27 mouse cellular contexts compared by ENCODE assay signal in the genomic region with DNA sequence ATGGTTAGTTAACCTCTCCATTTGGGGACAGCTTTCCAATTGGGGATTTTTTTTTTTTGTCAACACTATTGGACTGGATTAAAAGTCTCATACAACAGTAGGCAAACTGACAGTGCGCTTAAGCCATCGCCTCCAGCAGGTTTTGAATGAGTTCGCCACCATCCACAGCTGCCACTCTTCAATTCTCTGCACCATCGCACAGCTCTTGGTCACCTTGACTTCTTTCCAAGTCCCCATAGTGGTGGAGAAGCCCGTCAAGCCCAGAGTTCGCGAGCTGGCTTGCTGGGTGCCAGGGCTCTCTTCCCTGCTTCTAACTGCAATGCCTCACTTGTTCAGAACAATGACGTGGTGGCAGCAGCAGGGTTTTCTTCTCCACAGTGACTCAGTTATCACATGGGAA.
DNase-seq lines count a peak whose midpoint lies in the region; ATAC-seq and TF ChIP-seq lines count a peak whose summit lies in the region.
"Had no signal": no experiment of that assay in that cellular context is flagged by ENCODE, and none has a peak within 500 bp of the region (broad histone marks: within the 10 kb centered on the region; RNA-seq: fewer than 3 reads in every experiment).

No protein-coding gene starts in this region.

- peak; percentile 53 to 54 for DNase-seq in cerebellum, postnatal 10 days
- DNase-seq in cerebellum, postnatal 36 days = no peak
- peak; percentile 4 for DNase-seq in forebrain, postnatal 0 days
- DNase-seq in forebrain, embryonic 10.5 days (ENCODE audit: extremely low spot score, low spot score) = no peak
- no peak for DNase-seq in midbrain, embryonic 14.5 days
- DNase-seq in brain, embryonic 14.5 days (ENCODE audit: low read depth) = peak; percentile 51
- DNase-seq: adrenal gland, postnatal 10 days; cerebellum, adult 11 months; cerebellum, adult 9-10 months; gastrocnemius, adult 2 months; heart, adult 2 months; kidney, adult 9 months; kidney, postnatal 10 days; layer of hippocampus, postnatal 36 days; liver; thymus, adult 2 months; thymus, postnatal 36 days had no signal

- ATAC-seq in forebrain, postnatal 0 days = no peak
- no peak for ATAC-seq in midbrain, embryonic 13.5 days
- ATAC-seq in midbrain, embryonic 14.5 days (ENCODE audit: low FRiP score, low TSS enrichment) = no peak
- ATAC-seq in intestine, postnatal 0 days = no peak
- ATAC-seq: intestine, embryonic 16.5 days had no signal

- H3K4me2 ChIP-seq in forebrain, postnatal 0 days (ENCODE audit: low read depth) = no peak overlapping the region
- 0 out of 2 replicates have a peak overlapping the region, but pooled peaks have one; percentile 17 for H3K4me2 ChIP-seq in midbrain, embryonic 13.5 days (replicated peaks)
- H3K4me2 ChIP-seq in midbrain, embryonic 14.5 days (ENCODE audit: low read length) = no peak overlapping the region
- H3K4me2 ChIP-seq in intestine, postnatal 0 days (replicated peaks; ENCODE audit: low read depth) = no peak overlapping the region
- H3K4me2 ChIP-seq: embryonic facial prominence, embryonic 15.5 days; heart, embryonic 12.5 days; lung, embryonic 15.5 days had no signal

- H3K9ac ChIP-seq in forebrain, postnatal 0 days = no peak overlapping the region
- no peak overlapping the region for H3K9ac ChIP-seq in midbrain, embryonic 13.5 days (replicated peaks)
- no peak overlapping the region for H3K9ac ChIP-seq in midbrain, embryonic 14.5 days (replicated peaks; ENCODE audit: low read length)
- H3K9ac ChIP-seq in intestine, postnatal 0 days (ENCODE audit: low read depth, low read length) = no peak overlapping the region
- H3K9ac ChIP-seq: embryonic facial prominence, embryonic 15.5 days; heart, embryonic 12.5 days; liver, embryonic 14.5 days; lung, embryonic 15.5 days had no signal

- H3K9me3 ChIP-seq in forebrain, postnatal 0 days (ENCODE audit: low read length) = no peaks in the 10 kb centered on the region
- no peaks in the 10 kb centered on the region; the same call in 1 of the 2 replicates for H3K9me3 ChIP-seq in forebrain, embryonic 10.5 days
- peaks cover 3% of the 10 kb centered on the region; the same call in 1 of the 2 replicates for H3K9me3 ChIP-seq in midbrain, embryonic 13.5 days
- H3K9me3 ChIP-seq in midbrain, embryonic 14.5 days (ENCODE audit: control insufficient read depth, low read length) = no peaks in the 10 kb centered on the region
- no peaks in the 10 kb centered on the region for H3K9me3 ChIP-seq in intestine, postnatal 0 days (ENCODE audit: control insufficient read depth)
- H3K9me3 ChIP-seq: embryonic facial prominence, embryonic 15.5 days; heart, embryonic 12.5 days; lung, embryonic 15.5 days had no signal

- WGBS in forebrain, postnatal 0 days = 49% methylated on average over 8 of the region's 8 CpGs
- 63% methylated on average over 8 of the region's 8 CpGs for WGBS in forebrain, embryonic 10.5 days
- WGBS in midbrain, embryonic 13.5 days = 63% methylated on average over 8 of the region's 8 CpGs
- 55% methylated on average over 8 of the region's 8 CpGs for WGBS in midbrain, embryonic 14.5 days
- WGBS in intestine, postnatal 0 days = 77% methylated on average over 8 of the region's 8 CpGs

- H3K4me1 ChIP-seq in forebrain, postnatal 0 days (ENCODE audit: insufficient read depth) = no peaks in the 10 kb centered on the region
- peaks cover 7% of the 10 kb centered on the region for H3K4me1 ChIP-seq in forebrain, embryonic 10.5 days
- H3K4me1 ChIP-seq in midbrain, embryonic 13.5 days (replicated peaks) = 0 out of 2 replicates have a peak, but pooled peaks cover 5% of the 10 kb centered on the region
- H3K4me1 ChIP-seq in midbrain, embryonic 14.5 days (ENCODE audit: control insufficient read depth, insufficient read depth, low read length) = no peaks in the 10 kb centered on the region
- no peaks in the 10 kb centered on the region for H3K4me1 ChIP-seq in intestine, postnatal 0 days (replicated peaks; ENCODE audit: control insufficient read depth, insufficient read depth, low read length)
- H3K4me1 ChIP-seq: embryonic facial prominence, embryonic 15.5 days; heart, embryonic 12.5 days; lung, embryonic 15.5 days had no signal

- TF ChIP-seq POLR2A in brain, embryonic 14.5 days (IDR thresholded peaks at IDR 0.05; ENCODE audit: borderline replicate concordance, extremely low read depth, insufficient read depth, insufficient read length, poor library complexity, severe bottlenecking) = no peak

- no peaks in the 10 kb centered on the region for H3K27me3 ChIP-seq in forebrain, postnatal 0 days (ENCODE audit: insufficient read depth, low read length)
- H3K27me3 ChIP-seq in forebrain, embryonic 10.5 days (ENCODE audit: poor library complexity, severe bottlenecking) = peaks cover 56% of the 10 kb centered on the region
- no peaks in the 10 kb centered on the region for H3K27me3 ChIP-seq in midbrain, embryonic 13.5 days
- no peaks in the 10 kb centered on the region for H3K27me3 ChIP-seq in midbrain, embryonic 14.5 days (ENCODE audit: control insufficient read depth, insufficient read depth, low read length)
- H3K27me3 ChIP-seq in intestine, postnatal 0 days (replicated peaks; ENCODE audit: control insufficient read depth, insufficient read depth, low read length) = no peaks in the 10 kb centered on the region
- H3K27me3 ChIP-seq: CH12.LX; embryonic facial prominence, embryonic 15.5 days; lung, embryonic 15.5 days had no signal

- no peak overlapping the region for H3K4me3 ChIP-seq in forebrain, postnatal 0 days (ENCODE audit: low read depth, low read length)
- H3K4me3 ChIP-seq in forebrain, embryonic 10.5 days = no peak overlapping the region
- no peak overlapping the region for H3K4me3 ChIP-seq in midbrain, embryonic 13.5 days (replicated peaks)
- no peak overlapping the region for H3K4me3 ChIP-seq in midbrain, embryonic 14.5 days (replicated peaks; ENCODE audit: low read depth, low read length)
- H3K4me3 ChIP-seq in intestine, postnatal 0 days (ENCODE audit: low read depth, low read length) = no peak overlapping the region
- H3K4me3 ChIP-seq: embryonic facial prominence, embryonic 10.5 days; embryonic facial prominence, embryonic 15.5 days; gastrocnemius, adult 2 months; heart, adult 2 months; heart, embryonic 12.5 days; lung, embryonic 15.5 days; midbrain, embryonic 10.5 days had no signal

- TF ChIP-seq CTCF in forebrain, postnatal 0 days (IDR thresholded peaks at IDR 0.05; ENCODE audit: low read depth) = no peak
- TF ChIP-seq CTCF in brain, embryonic 14.5 days (IDR thresholded peaks at IDR 0.05; ENCODE audit: borderline replicate concordance, extremely low read depth, insufficient read depth, insufficient read length) = no peak
- TF ChIP-seq CTCF in intestine, postnatal 0 days (IDR thresholded peaks at IDR 0.05; ENCODE audit: low read depth) = no peak

- no peaks in the 10 kb centered on the region for H3K36me3 ChIP-seq in forebrain, postnatal 0 days (ENCODE audit: insufficient read depth)
- no peaks in the 10 kb centered on the region for H3K36me3 ChIP-seq in forebrain, embryonic 10.5 days (replicated peaks)
- no peaks in the 10 kb centered on the region for H3K36me3 ChIP-seq in midbrain, embryonic 13.5 days
- no peaks in the 10 kb centered on the region for H3K36me3 ChIP-seq in midbrain, embryonic 14.5 days (ENCODE audit: control insufficient read depth, insufficient read depth, low read length)
- H3K36me3 ChIP-seq in intestine, postnatal 0 days (ENCODE audit: control insufficient read depth, insufficient read depth) = no peaks in the 10 kb centered on the region
- H3K36me3 ChIP-seq: embryonic facial prominence, embryonic 10.5 days; embryonic facial prominence, embryonic 15.5 days; heart, embryonic 12.5 days; lung, embryonic 15.5 days; midbrain, embryonic 10.5 days had no signal

- no peak overlapping the region for H3K27ac ChIP-seq in forebrain, postnatal 0 days (ENCODE audit: low read depth, low read length)
- H3K27ac ChIP-seq in forebrain, embryonic 10.5 days = no peak overlapping the region
- no peak overlapping the region for H3K27ac ChIP-seq in midbrain, embryonic 13.5 days
- H3K27ac ChIP-seq in midbrain, embryonic 14.5 days (replicated peaks; ENCODE audit: low read depth, low read length) = no peak overlapping the region
- no peak overlapping the region for H3K27ac ChIP-seq in intestine, postnatal 0 days (ENCODE audit: low read depth, low read length)
- H3K27ac ChIP-seq: embryonic facial prominence, embryonic 10.5 days; embryonic facial prominence, embryonic 15.5 days; gastrocnemius, adult 2 months; heart, adult 2 months; liver, embryonic 14.5 days; lung, embryonic 15.5 days; midbrain, embryonic 10.5 days had no signal

Comparison
In these comparisons a context has a peak if more than half of its experiments do, and no peak if none do; other contexts are left out.
1. DNase-seq: peak in cerebellum, postnatal 10 days (2 of 2), forebrain, postnatal 0 days (single experiment) and brain, embryonic 14.5 days (single experiment); none in cerebellum, postnatal 36 days (0 of 2), forebrain, embryonic 10.5 days (single experiment) and midbrain, embryonic 14.5 days (single experiment).